Mouse (Mus musculus): ENCODE results near the gene Pea15a. TPM values are rescaled to one million over a fixed set of nuclear protein-coding genes. Genes with fewer than 3 reads are reported as not detected.

Pea15a gene
- total and polyA plus RNA-seq, 3 experiments: 15.6 to 50.6 (median 23.7) TPM

DNA sequence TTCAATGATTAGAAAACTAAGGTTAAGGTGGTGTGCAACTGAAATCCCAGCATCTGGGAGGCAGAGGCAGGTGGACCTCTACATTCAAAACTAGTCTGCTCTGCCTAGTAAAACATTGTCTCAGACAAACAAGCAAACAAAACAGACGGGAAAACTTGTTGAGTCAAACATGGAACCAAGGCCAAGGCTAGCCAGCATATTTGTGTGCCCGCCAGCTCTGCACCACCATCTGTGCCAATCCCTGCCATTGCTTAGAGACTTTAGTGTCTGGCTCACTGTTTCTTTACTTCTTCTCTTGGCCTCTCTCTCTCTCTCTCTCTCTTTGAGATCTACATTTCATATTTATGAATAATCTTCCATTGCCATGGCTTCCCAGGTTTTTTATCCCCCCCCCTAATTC is 21.6 kb upstream of the Pea15a start:
- no peaks in the 10 kb centered on the region for H3K36me3 ChIP-seq (replicated peaks in 1 of 2; ENCODE audit: control insufficient read depth in 1 of 2, insufficient read depth in 1 of 2, low read length in 1 of 2)
- H3K27ac ChIP-seq (ENCODE audit: insufficient read depth, low read depth): no peak overlapping the region
- in situ Hi-C loops (cut with MboI; ENCODE audit: low pct_ligation_motif_present, low pct_unique_long_range_greater_than_20kb, low sequenced_read_pairs) (no loop called here), dilution Hi-C loops (cut with MboI; ENCODE audit: extremely low pct_ligation_motif_present, extremely low pct_unique_long_range_greater_than_20kb, low sequenced_read_pairs) (no loop called here)
- H3K79me2 ChIP-seq (replicated peaks; ENCODE audit: control insufficient read depth, extremely low read depth, insufficient read depth, poor library complexity, severe bottlenecking): no peaks in the 10 kb centered on the region
- DNase-seq (ENCODE audit: extremely low read depth): no peak
- no peak overlapping the region for H3K4me2 ChIP-seq (ENCODE audit: insufficient read depth, low read depth, poor library complexity, severe bottlenecking)
- H3K4me1 ChIP-seq (ENCODE audit: control insufficient read depth in 1 of 2, insufficient read depth in 2 of 2): no peaks in the 10 kb centered on the region
- no peaks in the 10 kb centered on the region for H3K9me3 ChIP-seq (replicated peaks; ENCODE audit: low read length)
- H3K9ac ChIP-seq (ENCODE audit: insufficient read depth, low read depth): no peak overlapping the region
- TF ChIP-seq IRF4 (IDR thresholded peaks at IDR 0.05; ENCODE audit: low read depth, low read length) (no peak), RAD21 (IDR thresholded peaks at IDR 0.05; ENCODE audit: low read depth, low read length) (no peak), POLR2A (IDR thresholded peaks at IDR 0.05; ENCODE audit: low read depth, low read length) (no peak), NELFE (IDR thresholded peaks at IDR 0.05; ENCODE audit: low read depth, low read length) (no peak), MYC (IDR thresholded peaks at IDR 0.05; ENCODE audit: low read depth, low read length) (no peak), TCF12 (IDR thresholded peaks at IDR 0.05; ENCODE audit: low read depth, low read length) (no peak)
- peaks cover 3% of the 10 kb centered on the region for H3K27me3 ChIP-seq (replicated peaks)
- H3K4me3 ChIP-seq (replicated peaks in 1 of 3; ENCODE audit: low read depth in 2 of 3, low read length in 2 of 3, poor library complexity in 1 of 3): no peak overlapping the region

DNA sequence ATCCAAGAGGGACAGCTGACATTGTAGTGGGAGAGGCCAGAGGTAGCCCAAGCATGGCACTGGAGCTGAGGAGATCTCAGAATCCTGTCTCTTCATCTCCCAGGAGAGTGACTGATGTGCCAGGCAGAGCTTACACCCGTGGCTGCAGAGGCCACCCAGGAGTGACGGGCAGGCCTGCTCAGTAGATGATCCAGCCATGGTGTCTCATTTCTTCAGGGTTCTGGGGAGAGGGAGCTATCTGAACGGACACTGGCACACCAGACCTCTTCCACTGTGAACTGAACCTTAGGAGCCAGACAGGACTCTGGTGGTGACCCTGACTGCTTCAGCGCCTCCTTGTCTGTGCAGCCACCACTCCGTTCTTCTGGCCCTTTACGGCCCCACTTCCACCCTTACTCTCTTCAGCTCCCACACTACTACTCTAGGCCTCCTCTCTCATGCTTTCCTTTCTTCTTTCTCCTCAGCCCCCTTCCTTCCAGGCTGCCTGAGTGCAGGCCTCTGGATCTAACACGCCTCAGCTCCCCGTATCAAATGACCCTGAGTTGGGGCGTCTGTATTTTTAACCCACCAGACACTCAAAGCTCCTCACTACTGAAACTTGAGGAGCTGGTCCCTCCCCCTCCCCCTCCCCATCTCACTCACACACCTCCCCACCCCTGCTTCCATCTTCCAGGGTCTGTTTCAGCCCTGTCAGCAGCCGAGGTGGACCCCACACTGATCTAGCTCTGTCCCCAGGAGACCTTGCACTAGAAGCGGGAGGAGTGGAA is 14.9 kb upstream of the Pea15a start:
- dilution Hi-C loops (cut with MboI; ENCODE audit: extremely low pct_ligation_motif_present, extremely low pct_unique_long_range_greater_than_20kb, low sequenced_read_pairs) (no loop called here), in situ Hi-C loops (cut with MboI; ENCODE audit: low pct_ligation_motif_present, low pct_unique_long_range_greater_than_20kb, low sequenced_read_pairs) (no loop called here)
- no peaks in the 10 kb centered on the region for H3K9me3 ChIP-seq (replicated peaks; ENCODE audit: low read length)
- H3K4me2 ChIP-seq (ENCODE audit: insufficient read depth, low read depth, poor library complexity, severe bottlenecking): no peak overlapping the region
- TF ChIP-seq POLR2A (IDR thresholded peaks at IDR 0.05; ENCODE audit: low read depth, low read length) (no peak), NRF1 (IDR thresholded peaks at IDR 0.05; ENCODE audit: low read depth, low read length) (no peak), MYC (IDR thresholded peaks at IDR 0.05; ENCODE audit: low read depth, low read length) (no peak), MXI1 (IDR thresholded peaks at IDR 0.05; ENCODE audit: low read depth, low read length) (no peak), MAFK (IDR thresholded peaks at IDR 0.05; ENCODE audit: insufficient replicate concordance, low read length) (no peak), CTCF (conservative IDR thresholded peaks at IDR 0.05 in 1 of 2, IDR thresholded peaks at IDR 0.05 in 1 of 2; ENCODE audit: low read depth in 2 of 2, low read length in 2 of 2) (no peak), RCOR1 (conservative IDR thresholded peaks at IDR 0.05; ENCODE audit: low read depth, low read length) (no peak), PAX5 (IDR thresholded peaks at IDR 0.05; ENCODE audit: low read length) (no peak), USF2 (conservative IDR thresholded peaks at IDR 0.05; ENCODE audit: low read depth, low read length) (no peak), JUN (IDR thresholded peaks at IDR 0.05; ENCODE audit: insufficient read depth, low read depth, low read length) (no peak), ZKSCAN1 (IDR thresholded peaks at IDR 0.05; ENCODE audit: borderline replicate concordance, low read depth, low read length) (no peak), KAT2A (IDR thresholded peaks at IDR 0.05; ENCODE audit: insufficient replicate concordance, low read length) (no peak)
- H3K9ac ChIP-seq (ENCODE audit: insufficient read depth, low read depth): no peak overlapping the region
- no peaks in the 10 kb centered on the region for H3K36me3 ChIP-seq (replicated peaks in 1 of 2; ENCODE audit: control insufficient read depth in 1 of 2, insufficient read depth in 1 of 2, low read length in 1 of 2)
- H3K4me3 ChIP-seq (replicated peaks in 1 of 3; ENCODE audit: low read depth in 2 of 3, low read length in 2 of 3, poor library complexity in 1 of 3): no peak overlapping the region
- H3K79me2 ChIP-seq (replicated peaks; ENCODE audit: control insufficient read depth, extremely low read depth, insufficient read depth, poor library complexity, severe bottlenecking): no peaks in the 10 kb centered on the region
- H3K27ac ChIP-seq (ENCODE audit: insufficient read depth, low read depth): no peak overlapping the region
- DNase-seq (ENCODE audit: extremely low read depth): no peak
- peaks cover 3 to 23% of the 10 kb centered on the region in 2 experiments; a peak in 3 of 4 replicates for H3K4me1 ChIP-seq (ENCODE audit: control insufficient read depth in 1 of 2, insufficient read depth in 2 of 2)
- H3K27me3 ChIP-seq (replicated peaks): no peaks in the 10 kb centered on the region
